Mouse (Mus musculus): Measurements from ENCODE around the gene Kdm5d. TPM values are rescaled to one million over a fixed set of nuclear protein-coding genes. Genes with fewer than 3 reads are reported as not detected.

Gene Kdm5d
- total and polyA plus RNA-seq, 3 experiments = 3.4 to 5.5 TPM; not detected in 1

DNA sequence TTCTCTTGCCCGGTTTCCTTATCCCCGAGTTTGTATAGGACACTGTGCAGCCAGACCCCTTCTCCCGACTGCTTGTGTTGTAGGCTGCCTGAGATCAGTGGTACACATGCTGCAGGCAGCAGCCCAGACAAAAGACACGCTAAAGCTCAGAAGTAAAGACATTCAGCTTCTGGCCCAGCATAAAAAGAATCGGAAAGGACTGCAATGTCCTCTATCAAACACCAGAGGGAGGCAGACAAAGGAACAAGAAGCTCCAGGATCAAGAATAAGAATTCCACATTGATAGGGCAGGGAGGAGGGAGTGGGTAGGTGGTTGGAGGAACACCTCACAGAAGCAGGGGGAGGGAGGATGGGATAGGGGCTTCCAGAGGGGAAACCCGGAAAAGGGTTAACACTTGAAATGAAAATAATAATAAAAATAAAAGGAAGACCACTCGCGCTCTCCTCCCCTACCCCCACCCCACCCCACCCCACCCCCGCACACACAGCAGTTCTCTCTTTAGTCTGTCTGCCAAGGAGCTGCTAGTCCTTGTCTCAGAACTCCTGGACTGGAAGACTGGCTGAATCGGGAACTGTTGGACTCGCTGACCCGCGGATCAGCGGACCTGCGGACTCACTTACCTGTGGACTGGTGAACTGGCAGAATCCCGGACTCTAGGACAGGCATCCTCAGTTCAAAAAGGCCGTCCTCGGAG is 24.6 kb upstream of the Kdm5d start:
- Histone ChIP-seq H3K27me3 (ENCODE audit: control insufficient read depth in 1 of 2, insufficient read depth in 2 of 2, low read length in 2 of 2) (no peaks in the 10 kb centered on the region), H3K27ac (ENCODE audit: control insufficient read depth, low read depth, low read length) (no peak overlapping the region), H3K79me2 (ENCODE audit: control insufficient read depth, insufficient read depth, low read length, poor library complexity) (no peaks in the 10 kb centered on the region), H3K36me3 (ENCODE audit: control insufficient read depth in 1 of 2, insufficient read depth in 2 of 2, low read length in 2 of 2) (no peaks in the 10 kb centered on the region), H3K9ac (ENCODE audit: control insufficient read depth, low read depth, low read length, poor library complexity, severe bottlenecking) (no peak overlapping the region), H3K9me3 (replicated peaks; ENCODE audit: insufficient read depth, low read length) (no peaks in the 10 kb centered on the region), H3K4me3 (ENCODE audit: control insufficient read depth in 1 of 2, insufficient read depth in 1 of 2, low read depth in 2 of 2, low read length in 2 of 2) (no peak overlapping the region), H3K4me1 (ENCODE audit: control insufficient read depth in 1 of 2, insufficient read depth in 2 of 2, low read length in 2 of 2) (no peaks in the 10 kb centered on the region)
- peak; percentile 15 for DNase-seq (ENCODE audit: low read depth, low spot score)
- TF ChIP-seq CTCF (IDR thresholded peaks at IDR 0.05 in 2 of 3, conservative IDR thresholded peaks at IDR 0.05 in 1 of 3; ENCODE audit: control insufficient read depth in 1 of 3, insufficient read depth in 1 of 3, low read depth in 2 of 3, low read length in 3 of 3, poor library complexity in 1 of 3, severe bottlenecking in 1 of 3) = no peak
- no peak for TF ChIP-seq NELFE (IDR thresholded peaks at IDR 0.05; ENCODE audit: low read depth, low read length)
- no peak for TF ChIP-seq ZC3H11A (IDR thresholded peaks at IDR 0.05; ENCODE audit: low read depth, low read length)
- no peak for TF ChIP-seq ZMIZ1 (IDR thresholded peaks at IDR 0.05; ENCODE audit: low read depth, low read length)
- no peak for TF ChIP-seq MAX (IDR thresholded peaks at IDR 0.05; ENCODE audit: low read length)
- no peak for TF ChIP-seq E2F4 (IDR thresholded peaks at IDR 0.05; ENCODE audit: borderline replicate concordance, low read depth, low read length)
- TF ChIP-seq TBP (IDR thresholded peaks at IDR 0.05; ENCODE audit: low read depth, low read length) = no peak
- no peak for TF ChIP-seq MXI1 (IDR thresholded peaks at IDR 0.05; ENCODE audit: low read depth, low read length)
- TF ChIP-seq TCF12 (IDR thresholded peaks at IDR 0.05; ENCODE audit: low read depth, low read length) = no peak
- TF ChIP-seq RCOR1 (IDR thresholded peaks at IDR 0.05; ENCODE audit: low read depth, low read length) = no peak
- TF ChIP-seq NRF1 (IDR thresholded peaks at IDR 0.05; ENCODE audit: insufficient read depth, low read depth, low read length, poor library complexity, severe bottlenecking) = no peak
- no peak for TF ChIP-seq UBTF (IDR thresholded peaks at IDR 0.05; ENCODE audit: borderline replicate concordance, insufficient read depth, low read depth, low read length)
- no peak for TF ChIP-seq MEF2A (IDR thresholded peaks at IDR 0.05; ENCODE audit: extremely low read depth, insufficient replicate concordance, low read depth, low read length, poor library complexity, severe bottlenecking)
- no peak for TF ChIP-seq TAL1 (IDR thresholded peaks at IDR 0.05; ENCODE audit: low read length)
- no peak for TF ChIP-seq MAZ (IDR thresholded peaks at IDR 0.05; ENCODE audit: low read depth, low read length)

Other genes with a start within 250 kb of the Kdm5d start
- not detected in 2 replicates for gene Zfy1, start 100.4 kb upstream of the Kdm5d start, total RNA-seq (2012; rRNA removed)
- not detected for gene Zfy1, start 100.4 kb upstream of the Kdm5d start, polyA plus RNA-seq (2012; ENCODE audit: insufficient read depth in 1 of 2, insufficient read length in 2 of 2, low read depth in 1 of 2, low replicate concordance in 2 of 2, missing spikeins in 1 of 2)
- gene Uba1y, start 79.1 kb upstream of the Kdm5d start, total RNA-seq (2012; rRNA removed) = not detected in 2 replicates
- not detected for gene Uba1y, start 79.1 kb upstream of the Kdm5d start, polyA plus RNA-seq (2012; ENCODE audit: insufficient read depth in 1 of 2, insufficient read length in 2 of 2, low read depth in 1 of 2, low replicate concordance in 2 of 2, missing spikeins in 1 of 2)
- gene Eif2s3y, start 112.8 kb downstream of the Kdm5d start, total RNA-seq (2012; rRNA removed) = 110 and 113 TPM in 2 replicates
- 10 to 100 TPM in 1 of 2 experiments, not detected in 1; 63.2 TPM for gene Eif2s3y, start 112.8 kb downstream of the Kdm5d start, polyA plus RNA-seq (2012; ENCODE audit: insufficient read depth in 1 of 2, insufficient read length in 2 of 2, low read depth in 1 of 2, low replicate concordance in 2 of 2, missing spikeins in 1 of 2)

All from MEL (cell line).